Mouse (Mus musculus) inflammation-experienced regulatory T-cells, adult 6 months (primary cell): ENCODE data around the gene Casp3. TPM values are rescaled to one million over a fixed set of nuclear protein-coding genes. Genes with fewer than 3 reads are reported as not detected.

Experiments
- ATAC-seq: one replicate; pipeline ENCODE4 v1.8.0; 2017
- polyA plus RNA-seq, 3 experiments: library from polyadenylated mRNA; unstranded; fragments of 100-300 nt; shearing (Covaris generic); gene quantifications; one replicate each; pipeline ENCODE4 v1.2.1; 2017

Casp3 gene
- polyA plus RNA-seq, 3 experiments from 2014 or later = 46.2 to 129 (median 63.6) TPM

- ATAC-seq = no peak
Measured at GRCm38 (mm10) chr8:46606930-46607329, 10.2 kb upstream of the Casp3 start.

GRCm38 (mm10) chr8:46611557-46611956, 5.5 kb upstream of the Casp3 start:
- ATAC-seq = no peak

- no peak for ATAC-seq
Measured at GRCm38 (mm10) chr8:46612913-46613312, 4.2 kb upstream of the Casp3 start.

GRCm38 (mm10) chr8:46613377-46613776, 3.7 kb upstream of the Casp3 start:
- no peak for ATAC-seq

- ATAC-seq = no peak
Measured at GRCm38 (mm10) chr8:46615936-46616335, 1.2 kb upstream of the Casp3 start.

DNA sequence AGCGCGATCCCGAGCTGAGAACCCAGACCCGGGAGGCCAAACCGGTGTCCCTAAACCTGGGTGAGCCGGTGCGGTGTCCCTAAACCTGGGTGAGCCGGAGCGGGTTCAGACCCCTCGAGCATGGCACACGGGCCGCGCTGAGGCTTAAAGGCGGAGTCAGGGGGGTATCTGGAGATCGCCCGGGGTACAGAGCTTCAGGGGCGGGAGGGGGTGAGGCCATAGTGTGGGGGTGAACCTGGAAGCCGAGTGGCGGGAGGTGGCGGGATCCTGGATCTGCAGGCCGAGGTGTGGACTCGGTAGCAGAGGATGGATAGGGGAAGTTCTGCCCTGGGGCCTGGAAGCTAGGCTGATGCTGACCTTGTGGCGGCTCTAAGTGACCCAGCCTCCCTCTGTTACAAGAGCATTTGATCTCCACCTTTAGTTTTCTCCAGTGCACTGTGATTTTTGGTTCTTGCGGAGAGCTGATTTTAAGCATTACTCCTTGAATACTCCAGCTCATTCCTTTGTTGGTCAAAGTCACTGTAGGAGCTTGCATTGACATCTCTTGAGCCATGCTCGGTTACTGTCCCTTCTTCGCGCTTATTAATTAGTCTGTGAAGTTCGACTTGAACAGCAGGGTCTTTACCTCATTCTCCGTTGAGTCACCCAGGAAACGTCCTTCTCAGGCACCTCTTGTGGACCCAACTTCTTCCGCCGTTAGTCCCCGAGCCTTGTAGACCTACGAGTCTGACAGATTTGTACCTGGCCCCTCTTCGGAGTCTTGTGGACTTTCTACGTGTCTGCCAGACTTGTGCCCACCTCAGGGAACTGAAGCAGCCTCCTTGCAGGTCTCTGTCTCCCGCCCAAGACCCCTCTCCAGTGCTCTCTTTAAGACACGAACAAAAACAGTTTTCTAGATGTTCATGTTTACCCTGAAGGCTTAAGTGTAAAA, 864 bp downstream of the Casp3 start:
- ATAC-seq = peak; percentile 26

DNA sequence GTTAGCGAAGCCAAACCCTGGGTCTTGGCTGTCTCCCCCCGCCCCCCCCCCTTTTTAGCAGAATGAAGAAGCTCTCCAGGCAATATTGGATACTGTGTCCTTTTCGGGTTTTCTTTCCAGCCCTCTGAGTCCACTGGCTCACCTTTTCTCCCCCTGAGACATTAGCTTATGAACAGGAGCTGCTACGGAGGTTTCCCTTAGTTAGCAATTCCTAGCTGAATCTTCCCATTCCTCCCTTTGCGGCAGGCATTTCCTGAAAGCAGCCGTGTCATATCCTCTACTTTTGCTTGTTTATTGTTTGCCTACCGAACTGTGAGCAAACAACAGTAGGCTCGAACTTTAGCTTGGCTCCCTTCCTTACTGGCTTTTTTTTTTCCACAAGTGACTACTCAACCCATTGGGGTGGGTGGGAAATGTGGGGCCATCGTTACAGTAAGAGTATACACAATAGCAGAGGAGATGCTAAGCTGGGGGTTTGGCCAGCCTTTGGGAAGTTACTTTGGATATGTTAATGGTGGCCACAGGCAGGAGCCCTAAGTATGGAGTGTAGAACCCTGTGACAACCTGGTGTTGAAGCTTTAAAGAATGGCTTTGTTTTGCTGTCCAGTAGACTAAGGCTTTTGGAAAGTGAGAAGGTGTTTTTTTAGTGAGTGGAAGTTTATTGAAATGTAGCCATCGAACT, 1.7 kb downstream of the Casp3 start:
- no peak for ATAC-seq

DNA sequence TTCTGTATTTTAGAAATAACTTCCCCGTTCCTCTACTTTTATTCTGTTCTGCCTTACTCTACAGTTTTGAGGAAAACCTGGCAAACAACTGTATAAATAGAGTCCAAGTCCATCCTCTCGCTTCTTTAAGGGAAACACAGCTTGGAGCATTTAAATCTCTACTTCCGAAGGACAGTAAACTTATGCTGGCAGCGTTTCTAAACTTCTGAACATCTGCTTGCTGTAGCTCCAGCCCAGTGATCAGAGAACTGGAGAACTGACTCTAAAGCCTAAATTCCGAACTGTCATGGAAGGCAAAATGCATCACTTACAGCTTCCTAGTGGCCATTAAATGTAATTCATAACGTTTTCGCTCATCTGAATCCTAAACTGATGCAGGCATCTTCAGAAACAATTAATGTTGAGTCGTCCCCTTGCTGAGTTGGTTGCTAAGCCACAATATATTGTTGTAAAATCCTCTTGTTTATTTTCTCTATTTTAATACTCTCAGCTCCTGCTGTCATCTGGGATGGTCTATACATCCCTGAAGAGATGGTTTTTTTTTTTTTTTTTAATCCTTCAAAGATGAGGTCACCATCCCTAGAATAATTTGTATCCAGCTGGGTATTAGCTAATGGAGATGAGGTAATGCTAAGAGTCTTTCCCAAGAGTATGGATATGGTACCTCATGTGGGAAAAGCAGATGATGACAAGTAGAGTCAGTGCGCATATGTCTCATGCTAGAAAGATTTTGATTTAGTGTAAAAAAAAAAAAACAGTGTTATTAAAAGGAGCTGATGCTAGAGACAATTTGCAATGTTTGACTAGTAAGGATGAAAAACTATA, 5.6 kb downstream of the Casp3 start:
- ATAC-seq = no peak

DNA sequence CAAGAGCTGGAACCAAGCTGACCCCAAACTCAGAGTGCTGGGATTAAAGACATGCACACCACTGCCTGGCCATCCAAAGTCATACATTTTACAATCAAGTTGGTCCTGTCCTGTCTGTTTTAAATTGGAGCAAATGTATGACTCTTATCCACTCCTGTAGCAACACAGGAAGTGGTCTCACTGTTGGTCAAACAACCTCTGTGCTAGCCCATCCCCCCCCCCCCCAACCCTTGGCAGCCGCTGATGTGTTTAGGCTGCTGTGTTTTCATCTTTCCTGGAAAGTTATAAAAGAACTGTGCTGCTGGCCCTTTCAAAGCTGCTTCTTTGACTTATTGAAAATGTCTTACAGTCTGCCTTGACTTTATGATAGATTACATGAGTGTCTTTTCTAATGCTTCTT, 8.1 kb downstream of the Casp3 start:
- no peak for ATAC-seq

DNA sequence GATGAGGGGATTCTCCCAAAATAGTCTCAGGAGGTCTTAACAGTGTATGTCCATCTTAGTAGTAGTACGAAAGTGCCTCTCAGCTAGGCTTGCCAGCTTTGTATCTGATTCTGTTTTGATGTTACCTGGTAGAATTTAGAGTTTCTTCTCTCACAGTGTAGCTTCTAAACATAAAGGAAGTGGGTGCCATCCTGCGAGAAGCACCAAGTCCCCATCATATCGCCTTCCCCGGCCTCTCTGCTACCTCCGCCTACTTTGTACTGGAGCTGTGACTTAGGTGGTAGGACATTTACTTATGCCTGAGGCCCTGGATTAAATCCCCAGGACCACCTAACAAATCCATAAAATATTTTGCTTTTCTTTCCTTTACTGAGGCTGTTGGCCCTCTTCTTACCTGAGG, 9.6 kb downstream of the Casp3 start:
- peak; percentile 58 for ATAC-seq

- no peak for ATAC-seq
Measured at GRCm38 (mm10) chr8:46627881-46628280, 10.8 kb downstream of the Casp3 start.

GRCm38 (mm10) chr8:46628645-46629044, 11.6 kb downstream of the Casp3 start:
- no peak for ATAC-seq

- no peak for ATAC-seq
Measured at GRCm38 (mm10) chr8:46630422-46630821, 13.3 kb downstream of the Casp3 start.

DNA sequence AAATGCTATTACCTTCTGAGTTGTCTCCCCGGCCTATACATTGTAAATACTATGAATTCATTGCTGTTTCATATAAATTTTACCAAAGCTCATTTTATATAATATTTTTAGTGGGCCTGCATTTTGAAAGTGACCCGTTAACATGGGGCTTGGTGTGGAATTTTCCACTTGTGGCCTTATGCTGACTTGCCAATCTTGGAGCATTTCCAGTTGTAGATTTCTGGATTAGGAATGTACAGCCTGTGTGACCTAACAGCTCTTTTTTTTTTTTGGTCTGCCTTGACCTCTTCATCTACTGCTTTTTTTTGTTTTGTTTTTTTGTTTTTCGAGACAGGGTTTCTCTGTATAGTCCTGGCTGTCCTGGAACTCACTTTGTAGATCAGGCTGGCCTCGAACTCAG, 13.8 kb downstream of the Casp3 start:
- no peak for ATAC-seq

- no peak for ATAC-seq
Measured at GRCm38 (mm10) chr8:46639010-46639571, 22.0 kb downstream of the Casp3 start.

GRCm38 (mm10) chr8:46639852-46640251, 22.8 kb downstream of the Casp3 start:
- no peak for ATAC-seq

DNA sequence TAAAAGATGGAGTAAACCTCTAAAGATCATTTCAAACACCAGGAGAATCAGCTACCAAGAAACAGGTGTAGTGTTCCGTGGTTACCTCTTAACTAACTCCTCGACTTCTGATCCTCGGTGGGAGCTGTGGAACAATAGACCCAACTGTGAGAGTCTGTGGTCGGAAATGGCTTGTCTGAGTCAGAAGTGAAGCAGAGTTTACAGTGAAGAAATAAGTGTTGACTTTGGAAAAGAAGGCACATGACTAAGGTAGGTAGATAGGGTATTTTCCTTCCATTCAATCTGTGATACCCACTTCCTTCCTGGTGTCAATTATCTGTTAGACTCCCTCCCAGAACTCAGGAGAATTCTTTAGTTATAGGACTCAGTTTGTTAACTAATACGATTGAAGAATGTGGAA, 24.2 kb downstream of the Casp3 start:
- peak; percentile 91 for ATAC-seq

DNA sequence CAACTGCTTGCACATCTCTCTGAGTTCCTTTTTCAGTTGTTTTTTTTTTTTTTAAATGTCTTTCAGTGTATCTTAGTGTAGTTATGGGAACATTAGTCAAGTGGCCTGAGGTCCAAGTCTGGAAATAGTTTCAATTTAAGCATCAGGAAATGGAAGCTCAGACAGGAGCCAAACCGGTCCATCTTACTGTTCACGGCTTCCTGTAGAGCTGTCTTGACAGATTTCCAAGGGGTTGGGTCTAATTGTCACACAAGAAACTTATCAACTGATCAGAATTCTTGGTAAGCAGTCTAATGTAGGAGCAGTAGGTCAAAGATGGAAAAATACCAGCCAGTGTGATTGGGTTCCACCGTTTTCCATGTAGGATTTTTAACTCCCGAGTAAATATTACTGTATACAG, 31.3 kb downstream of the Casp3 start:
- ATAC-seq = no peak

- ATAC-seq = peak; percentile 61
Measured at GRCm38 (mm10) chr8:46651872-46652271, 34.8 kb downstream of the Casp3 start.

GRCm38 (mm10) chr8:46655919-46656318, 38.8 kb downstream of the Casp3 start:
- ATAC-seq = peak; percentile 69

DNA sequence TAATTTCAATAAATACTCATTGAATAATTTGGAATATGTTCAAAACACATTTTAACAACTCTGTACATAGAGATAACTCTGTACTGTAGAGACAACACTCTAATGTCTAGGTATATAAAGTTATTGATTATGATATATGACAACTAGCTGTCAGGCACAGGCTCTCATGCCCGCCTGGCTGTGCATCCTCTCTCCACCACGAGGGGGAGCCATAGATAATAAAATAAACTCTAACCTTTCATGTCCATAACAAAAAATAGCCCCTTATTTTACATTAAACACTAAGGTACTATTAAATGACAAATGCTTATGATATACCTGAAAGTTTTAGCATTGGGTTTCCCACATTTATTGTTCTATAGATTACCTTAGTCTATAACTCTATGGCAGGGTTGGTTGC, 54.4 kb downstream of the Casp3 start:
- peak; percentile 82 for ATAC-seq

DNA sequence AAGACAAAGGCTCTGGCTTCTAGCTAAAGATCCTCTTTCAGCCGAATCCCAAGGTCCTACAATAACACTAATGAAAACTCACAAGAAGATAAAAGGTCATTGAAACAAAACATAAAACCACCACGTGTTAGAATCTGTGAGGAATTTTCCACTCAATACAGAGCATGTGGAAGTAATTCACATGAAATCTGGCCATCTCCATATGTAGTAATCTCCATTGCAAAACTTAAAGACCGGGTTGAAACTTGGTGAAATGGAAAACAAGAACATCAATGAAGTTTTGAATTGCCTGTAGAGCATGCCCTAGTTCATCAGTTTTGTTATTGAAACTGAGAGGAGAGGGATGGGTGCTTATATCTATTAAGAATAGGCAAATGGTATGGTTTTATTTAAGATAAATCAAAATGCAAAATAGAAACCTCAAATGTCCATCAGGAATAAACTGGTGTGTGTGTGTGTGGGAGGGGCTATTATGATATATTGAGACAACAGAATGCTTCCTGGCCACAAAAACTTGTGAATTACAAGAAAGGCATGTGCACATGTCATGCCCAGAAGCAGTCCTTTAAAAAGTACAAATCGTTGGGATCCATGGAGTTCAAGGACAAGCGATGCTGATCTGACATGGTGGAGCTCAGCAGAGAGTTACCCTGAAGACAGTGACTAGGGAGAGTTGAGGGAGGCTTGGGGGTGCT, 63.7 kb downstream of the Casp3 start:
- no peak for ATAC-seq
